Mouse (Mus musculus) megakaryocyte-erythroid progenitor cell, adult 5-6 weeks (primary cell): ENCODE results near the gene Palm2. TPM values are rescaled to one million over a fixed set of nuclear protein-coding genes. Genes with fewer than 3 reads are reported as not detected.

ENCODE experiments used
- ATAC-seq: replicated peaks from 2 replicates; pipeline ENCODE4 v1.8.0; 2016; ENCODE audit warnings: mild to moderate bottlenecking, inconsistent platforms; ENCODE audit not compliant: severe bottlenecking, poor library complexity, low FRiP score, low TSS enrichment
- total RNA-seq, 2 experiments: library from RNA; stranded (forward) in 1 of 2; stranded (reverse) in 1 of 2; fragments of 200-1000, 215-1000 nt in 1 of 2; fragments of >200 nt in 1 of 2; fragmentation: Nextera tagmentation in 1 of 2; gene quantifications; 2 replicates each; pipeline ENCODE4 v1.2.3; 2014 to 2017

Palm2 gene
- total RNA-seq, 2 experiments from 2014 or later, result not detected

DNA sequence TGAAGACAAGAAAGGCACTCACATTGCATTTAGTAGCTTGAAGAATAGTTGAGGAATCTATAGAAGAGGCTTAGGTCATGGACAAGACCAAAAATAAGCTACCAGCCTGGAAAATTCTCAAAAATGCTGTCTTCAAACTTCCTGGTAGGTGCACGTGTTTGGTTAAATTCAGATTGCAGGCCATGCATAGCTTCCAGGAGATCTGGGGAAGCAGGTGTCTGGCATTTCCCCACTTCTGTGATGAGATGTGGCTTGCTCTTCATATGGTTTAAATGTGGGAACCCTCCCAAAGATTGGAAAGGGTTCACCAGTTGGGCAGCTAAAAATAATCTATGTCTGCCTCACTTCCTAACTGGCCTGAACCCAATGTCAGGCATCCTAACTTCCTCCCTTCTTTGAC, 131.2 kb downstream of the Palm2 start:
- no peak for ATAC-seq

- ATAC-seq, result no peak
These were observed 131.8 kb downstream of the Palm2 start for GRCm38 (mm10) chr4:57565811-57566210.

- no peak for ATAC-seq
These were observed 133.7 kb downstream of the Palm2 start, which contains the start of gene Pakap for GRCm38 (mm10) chr4:57567666-57568206. Pakap (plus strand) TSS chr4:57568179.

DNA sequence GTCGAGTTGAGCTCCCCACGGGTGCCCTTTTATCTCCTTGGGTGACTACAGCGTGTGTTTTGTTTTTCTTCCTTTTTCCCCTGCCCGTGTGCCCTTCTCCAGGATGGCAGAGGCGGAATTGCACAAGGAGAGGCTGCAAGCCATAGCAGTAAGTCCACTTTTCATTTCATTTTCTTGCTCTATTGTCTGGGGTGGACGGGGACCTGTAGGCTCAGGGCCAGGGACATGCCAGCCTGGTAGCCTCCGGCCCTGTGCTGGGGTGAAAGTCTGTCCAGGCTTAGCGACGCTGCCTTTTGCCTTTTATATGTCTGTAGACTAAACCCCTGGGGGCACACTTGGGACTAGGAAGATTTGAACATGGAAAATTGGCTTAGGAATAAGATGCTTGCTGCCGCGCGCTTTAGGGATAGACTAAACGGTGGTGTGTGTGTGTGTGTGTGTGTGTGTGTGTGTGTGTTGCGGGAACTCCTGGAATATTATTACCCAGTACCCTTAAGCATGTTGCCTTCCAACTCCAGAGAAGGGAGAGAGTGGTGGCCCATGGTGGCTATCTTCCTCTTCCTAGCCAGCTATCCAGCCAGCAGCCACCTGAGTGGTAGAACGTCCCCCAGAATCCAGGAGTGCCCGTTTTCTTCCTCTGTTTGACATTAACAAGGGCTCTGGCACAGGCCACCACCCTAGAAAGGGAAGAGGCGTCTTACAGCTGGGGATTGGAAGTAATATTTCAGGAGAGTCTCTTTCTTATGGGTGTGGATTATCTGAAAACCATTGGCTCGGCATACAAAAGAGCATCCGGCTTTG, 134.4 kb downstream of the Palm2 start:
- ATAC-seq, result no peak

- ATAC-seq, result no peak
These were observed 135.0 kb downstream of the Palm2 start for GRCm38 (mm10) chr4:57569069-57569355.

DNA sequence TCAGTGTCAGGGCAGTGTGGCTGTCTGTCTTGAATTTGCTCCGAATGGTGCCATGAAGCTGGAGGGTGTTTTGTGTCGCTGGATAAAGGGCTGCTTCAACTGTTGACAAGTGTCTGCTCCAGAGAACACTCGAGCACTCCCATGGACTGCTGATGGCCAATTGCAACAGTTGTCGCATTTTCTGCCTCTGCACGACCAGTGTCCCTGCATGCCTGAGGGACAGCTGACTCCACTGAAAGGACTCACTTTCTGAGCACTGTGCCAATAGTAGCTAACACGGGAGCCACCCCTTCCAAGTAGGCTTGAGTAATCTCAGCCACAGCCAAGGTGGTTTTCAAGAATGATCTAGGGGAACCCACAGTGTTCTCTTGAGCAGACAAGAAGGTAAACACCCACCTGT, 135.7 kb downstream of the Palm2 start:
- ATAC-seq, result no peak

DNA sequence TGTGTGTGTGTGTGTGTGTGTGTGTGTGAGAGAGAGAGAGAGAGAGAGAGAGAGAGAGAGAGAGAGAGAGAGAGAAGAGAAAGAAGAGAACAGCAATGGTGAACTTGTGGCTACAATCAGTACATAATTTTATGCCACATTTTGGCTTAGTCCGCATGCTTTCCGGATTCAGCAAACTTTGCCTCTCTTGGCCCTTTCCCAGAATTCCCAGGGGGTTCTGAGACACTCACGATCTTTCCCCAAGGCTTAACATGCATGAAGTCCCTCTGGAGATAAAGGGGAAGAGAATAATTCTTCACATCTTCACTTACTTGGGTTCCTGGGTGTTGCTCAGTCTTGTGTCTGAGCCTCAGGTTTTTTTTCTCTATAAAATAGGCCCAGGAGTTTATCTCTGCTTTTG, 136.2 kb downstream of the Palm2 start:
- no peak for ATAC-seq

GRCm38 (mm10) chr4:57574181-57574580, 140.1 kb downstream of the Palm2 start:
- no peak for ATAC-seq

GRCm38 (mm10) chr4:57574646-57575045, 140.6 kb downstream of the Palm2 start:
- ATAC-seq, result no peak

- no peak for ATAC-seq
These were observed 141.6 kb downstream of the Palm2 start for GRCm38 (mm10) chr4:57575686-57576085.

- no peak for ATAC-seq
These were observed 142.0 kb downstream of the Palm2 start for GRCm38 (mm10) chr4:57576095-57576494.

DNA sequence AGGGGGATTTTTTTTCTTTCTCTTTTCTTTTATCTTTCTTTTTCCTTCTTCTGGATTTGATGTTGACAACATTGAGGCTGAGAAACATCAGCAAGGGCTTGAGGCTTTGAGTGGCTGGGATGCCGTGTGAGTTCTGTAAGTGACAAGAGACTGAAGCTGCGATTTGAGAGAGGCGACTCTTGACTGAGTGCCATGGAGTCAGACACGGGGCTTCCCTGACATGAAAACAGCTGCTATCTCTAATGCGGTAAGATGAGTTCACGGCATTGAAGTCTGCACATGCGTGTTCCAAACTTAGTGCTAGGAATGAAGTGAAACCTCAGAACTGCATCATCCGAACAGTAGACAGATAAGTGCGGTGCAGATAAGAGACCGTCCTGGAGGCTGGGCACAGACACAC, 145.6 kb downstream of the Palm2 start:
- ATAC-seq, result no peak

DNA sequence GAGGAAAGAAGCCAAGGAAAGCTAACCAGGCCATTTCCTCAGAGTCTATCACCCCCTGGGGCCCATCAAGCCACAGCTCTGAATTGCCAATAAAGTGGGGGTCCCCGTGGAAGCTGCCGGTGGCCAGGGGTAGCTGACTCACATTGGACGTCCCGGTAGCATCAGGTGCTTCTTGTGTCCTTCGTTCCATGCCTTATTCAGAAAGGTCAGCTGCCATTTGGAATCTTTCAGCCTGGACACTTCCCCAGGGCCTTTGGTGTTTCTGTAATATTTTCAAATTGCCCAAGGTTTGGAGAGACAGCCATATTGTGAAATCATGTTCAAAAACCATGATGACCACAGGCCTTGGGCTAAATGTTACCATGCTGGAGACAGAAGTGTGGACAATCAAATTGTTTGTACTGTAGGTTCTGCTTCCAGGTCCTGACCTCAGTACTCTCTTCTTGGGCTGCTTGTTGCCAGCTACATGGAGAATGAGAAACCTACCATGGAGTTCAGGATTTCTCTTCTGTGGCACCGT, 151.3 kb downstream of the Palm2 start:
- ATAC-seq, result no peak

GRCm38 (mm10) chr4:57586933-57587658, 153.0 kb downstream of the Palm2 start:
- no peak for ATAC-seq

GRCm38 (mm10) chr4:57588356-57588755, 154.3 kb downstream of the Palm2 start:
- no peak for ATAC-seq

GRCm38 (mm10) chr4:57592751-57593150, 158.7 kb downstream of the Palm2 start:
- ATAC-seq, result no peak

DNA sequence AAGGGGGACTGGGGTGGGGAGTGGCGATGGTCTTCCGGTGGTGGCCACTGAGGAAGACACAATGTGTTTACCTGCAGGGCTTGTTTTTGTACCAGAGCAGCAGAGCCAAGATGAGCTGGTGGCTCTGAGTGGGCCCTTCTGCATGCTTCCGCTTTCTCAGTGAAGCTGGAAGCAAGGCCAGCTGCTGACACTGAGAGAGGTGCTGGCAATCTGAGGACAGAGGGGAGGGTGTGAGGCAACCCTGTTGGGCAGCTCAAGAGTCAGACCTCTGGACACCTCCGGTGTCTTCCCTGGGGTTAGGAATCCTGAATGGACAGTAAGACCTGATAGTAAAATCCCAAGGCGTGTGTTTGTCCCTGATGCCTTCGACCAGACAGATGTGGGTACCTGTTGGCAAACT, 165.9 kb downstream of the Palm2 start:
- no peak for ATAC-seq

DNA sequence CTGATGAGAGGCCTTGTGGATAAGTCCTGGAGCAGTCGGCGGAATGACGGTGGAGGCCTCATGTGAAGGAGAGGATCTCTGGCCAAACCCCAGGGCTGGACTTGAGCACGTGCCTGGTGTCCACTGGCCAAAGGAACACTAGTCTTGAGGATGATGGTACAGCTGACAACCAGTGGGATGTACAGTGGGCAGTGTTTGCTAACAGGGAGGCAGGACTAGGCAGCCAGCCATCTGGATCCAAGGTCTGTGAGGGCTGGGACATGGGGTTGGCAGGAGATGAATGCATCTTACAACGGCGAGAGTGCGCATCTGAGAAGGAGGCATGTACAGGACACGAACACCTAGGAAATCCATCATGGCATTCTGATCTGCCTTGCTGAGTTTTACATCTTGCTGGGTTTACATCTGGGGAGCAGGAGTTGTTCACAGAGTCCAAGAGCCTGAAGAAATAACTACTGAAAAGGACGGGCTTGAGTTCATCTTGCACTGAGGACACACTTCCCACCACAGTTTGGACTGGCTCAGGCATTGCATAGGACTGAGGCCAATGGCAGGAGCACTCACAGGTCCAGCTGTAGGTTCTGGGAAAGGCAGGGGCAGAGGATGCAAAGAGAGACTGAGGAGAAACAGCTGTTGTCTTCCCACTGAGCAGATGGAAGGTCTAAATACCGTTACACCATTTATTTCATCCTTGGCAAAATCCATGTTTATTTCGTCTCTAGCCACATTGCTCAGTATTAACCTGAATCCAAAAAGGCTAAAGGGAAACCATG, 166.8 kb downstream of the Palm2 start:
- ATAC-seq, result no peak

GRCm38 (mm10) chr4:57601458-57601835, 167.4 kb downstream of the Palm2 start:
- ATAC-seq, result no peak
